Mouse (Mus musculus) forebrain, embryonic 12.5 days (tissue): ENCODE data around the gene Prkcd. TPM values are rescaled to one million over a fixed set of nuclear protein-coding genes. Genes with fewer than 3 reads are reported as not detected.

Experiments used
- ATAC-seq: fragments of 200-750 bp; cut with Nextera tagmentation; 2 replicates; pipeline ENCODE4 v1.8.0; 2017; ENCODE audit warnings: moderate TSS enrichment; ENCODE audit not compliant: low FRiP score
- H3K27ac ChIP-seq: fragments of 300-500 bp; sonication (generic); 2 replicates; pipeline ENCODE4 v1.5.1; 2016; ENCODE audit warnings: mild to moderate bottlenecking
- H3K27me3 ChIP-seq: fragments of 300-500 bp; sonication (generic); 2 replicates; pipeline ENCODE4 v1.6.1; 2016; ENCODE audit warnings: mild to moderate bottlenecking
- H3K36me3 ChIP-seq: fragments of 300-500 bp; sonication (generic); replicated peaks from 2 replicates; pipeline ENCODE4 v1.6.1; 2016; ENCODE audit warnings: mild to moderate bottlenecking
- H3K4me1 ChIP-seq: fragments of 300-500 bp; sonication (generic); 2 replicates; pipeline ENCODE4 v1.6.1; 2016
- H3K4me2 ChIP-seq: fragments of 300-500 bp; sonication (generic); 2 replicates; pipeline ENCODE4 v1.6.1; 2016; ENCODE audit warnings: mild to moderate bottlenecking, moderate library complexity
- H3K4me3 ChIP-seq: fragments of 300-500 bp; sonication (generic); replicated peaks from 2 replicates; pipeline ENCODE4 v1.5.1; 2016; ENCODE audit warnings: mild to moderate bottlenecking
- H3K9ac ChIP-seq: fragments of 300-500 bp; sonication (generic); 2 replicates; pipeline ENCODE4 v1.6.1; 2016; ENCODE audit warnings: mild to moderate bottlenecking
- H3K9me3 ChIP-seq: fragments of 300-500 bp; sonication (generic); 2 replicates; pipeline ENCODE4 v1.6.1; 2016
- WGBS: fragments of 180-500 bp; shearing (Covaris S2); methylation state at CpG from one replicate; pipeline ENCODE4 v1.1.7; 2016; 5-methylcytosine and 5-hydroxymethylcytosine counted together
- polyA plus RNA-seq: library from polyadenylated mRNA; unstranded; fragments of >200 nt; fragmentation: Nextera tagmentation; extraction: Ambion mirVana; gene quantifications from 2 replicates; pipeline ENCODE4 v1.2.1, GENCODE M21; 2016

Gene Prkcd
- polyA plus RNA-seq, 1 experiment from 2014 or later = 29.0 TPM

DNA sequence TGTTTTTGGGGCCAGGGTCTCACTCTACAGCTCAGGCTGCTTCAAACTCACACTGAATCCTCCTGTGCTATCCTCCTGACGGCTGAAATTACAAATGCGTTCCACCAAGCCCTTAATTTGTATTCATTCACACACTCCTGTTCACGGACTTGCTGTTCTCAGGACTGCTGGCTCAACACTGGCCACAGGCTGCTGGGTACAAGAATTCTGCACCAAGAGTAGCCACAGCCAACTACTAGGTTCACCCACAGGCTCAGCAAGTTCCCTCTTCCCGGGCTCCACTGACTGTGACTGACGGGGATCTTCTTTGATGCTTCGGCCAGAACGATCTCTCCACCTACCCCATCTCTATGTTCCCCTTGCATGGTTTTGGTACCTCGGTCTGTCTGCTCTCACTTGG, 23.7 kb upstream of the Prkcd start:
- peaks cover 2% of the 10 kb centered on the region for H3K4me1 ChIP-seq
- no peaks in the 10 kb centered on the region for H3K27me3 ChIP-seq
- H3K4me2 ChIP-seq = no peak overlapping the region
- 80% methylated on average over 8 of the region's 8 CpGs for WGBS
- H3K4me3 ChIP-seq = no peak overlapping the region
- no peak overlapping the region for H3K9ac ChIP-seq
- H3K36me3 ChIP-seq = no peaks in the 10 kb centered on the region
- H3K27ac ChIP-seq = no peak overlapping the region
- ATAC-seq = no peak
- no peaks in the 10 kb centered on the region for H3K9me3 ChIP-seq

DNA sequence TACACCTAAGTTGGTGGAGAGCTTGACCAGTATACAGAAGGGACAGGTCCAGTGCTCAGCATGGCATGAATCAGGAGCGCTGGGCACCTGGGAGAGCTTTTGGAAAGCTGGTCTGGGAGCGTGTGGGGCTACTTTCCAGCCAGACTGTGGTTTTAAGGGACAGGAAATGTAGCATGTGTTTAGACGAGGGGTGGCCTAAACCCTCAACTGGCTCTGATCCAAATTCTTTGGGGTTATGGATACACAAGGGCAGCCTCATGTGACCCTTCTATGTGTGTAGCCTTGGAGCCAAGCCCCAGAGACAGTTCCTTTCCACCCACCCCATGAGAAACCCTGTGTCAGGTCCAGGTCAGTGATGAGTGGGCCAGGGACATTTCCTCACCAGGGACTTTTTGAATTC, 22.5 kb upstream of the Prkcd start:
- H3K4me1 ChIP-seq = no peaks in the 10 kb centered on the region
- no peak for ATAC-seq
- H3K27me3 ChIP-seq = no peaks in the 10 kb centered on the region
- no peaks in the 10 kb centered on the region for H3K36me3 ChIP-seq
- 72% methylated on average over 3 of the region's 3 CpGs for WGBS
- H3K9ac ChIP-seq = no peak overlapping the region
- H3K4me3 ChIP-seq = no peak overlapping the region
- H3K9me3 ChIP-seq = no peaks in the 10 kb centered on the region
- no peak overlapping the region for H3K4me2 ChIP-seq
- H3K27ac ChIP-seq = no peak overlapping the region

DNA sequence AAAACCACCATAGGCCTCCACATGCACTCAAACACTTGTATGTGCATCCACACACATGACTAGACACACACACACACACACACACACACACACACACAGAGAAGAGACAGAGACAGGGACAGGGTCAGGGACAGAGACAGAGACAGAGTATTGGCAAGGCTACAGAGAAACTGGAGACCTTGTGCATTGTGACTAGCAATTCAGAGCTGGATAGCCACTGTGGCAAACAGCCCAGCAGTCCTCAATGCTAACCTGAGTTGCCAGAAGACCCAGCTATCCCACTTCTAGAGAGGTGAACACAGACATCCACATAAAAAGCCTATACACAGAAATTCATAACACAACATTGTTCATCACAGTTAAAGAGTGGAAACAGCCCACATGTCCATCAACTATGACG, 20.5 kb upstream of the Prkcd start:
- H3K36me3 ChIP-seq = no peaks in the 10 kb centered on the region
- H3K27me3 ChIP-seq = peaks cover 2% of the 10 kb centered on the region; the same call in 1 of the 2 replicates
- no peak overlapping the region for H3K4me3 ChIP-seq
- no peak overlapping the region for H3K27ac ChIP-seq
- 54% methylated on average over 1 of the region's 1 CpGs for WGBS
- no peak overlapping the region for H3K9ac ChIP-seq
- no peaks in the 10 kb centered on the region for H3K4me1 ChIP-seq
- ATAC-seq = no peak
- H3K4me2 ChIP-seq = no peak overlapping the region
- H3K9me3 ChIP-seq = no peaks in the 10 kb centered on the region

DNA sequence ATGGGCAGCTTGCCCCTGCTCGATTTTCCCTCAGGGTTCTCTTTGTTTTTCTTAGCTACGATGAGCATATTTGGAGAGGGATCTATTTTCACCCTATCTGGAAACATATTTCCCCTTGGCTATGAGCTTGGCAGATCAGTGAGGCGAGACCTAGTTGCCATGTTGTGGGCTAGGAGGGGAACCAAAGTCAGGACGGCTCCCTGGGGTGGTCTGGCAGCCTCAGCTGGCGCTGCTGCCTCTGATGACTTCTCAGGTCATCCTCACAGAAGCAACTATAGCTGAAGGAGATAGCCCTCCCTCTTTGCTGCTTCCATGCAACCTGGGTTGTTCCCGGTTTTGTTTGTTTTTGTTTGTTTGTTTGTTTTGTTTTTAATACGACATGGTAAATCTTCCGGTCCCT, 19.1 kb upstream of the Prkcd start:
- 75% methylated on average over 8 of the region's 8 CpGs for WGBS
- no peak for ATAC-seq

DNA sequence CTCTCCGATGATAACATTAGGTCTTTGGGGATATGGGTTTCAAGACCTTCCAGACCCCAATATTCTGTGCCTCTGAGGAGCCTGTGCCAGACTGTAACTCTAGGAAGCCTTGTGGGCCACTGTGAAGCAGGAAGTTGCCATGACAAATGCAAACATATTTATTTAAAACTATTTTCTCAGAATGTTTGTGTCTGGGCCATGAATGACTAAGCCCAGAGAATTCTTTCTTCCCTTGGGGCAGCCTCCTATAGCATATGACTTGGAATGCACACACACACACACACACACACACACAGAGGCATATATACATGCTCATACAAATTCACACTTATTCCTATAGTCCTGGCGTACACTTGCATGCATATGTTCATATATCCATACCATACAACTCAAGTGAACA, 18.0 kb upstream of the Prkcd start:
- H3K9me3 ChIP-seq = no peaks in the 10 kb centered on the region
- no peaks in the 10 kb centered on the region for H3K36me3 ChIP-seq
- no peak overlapping the region for H3K9ac ChIP-seq
- ATAC-seq = no peak
- no peak overlapping the region for H3K4me2 ChIP-seq
- H3K4me1 ChIP-seq = no peaks in the 10 kb centered on the region
- WGBS = 91% methylated on average over 2 of the region's 2 CpGs
- peaks cover 5% of the 10 kb centered on the region; the same call in 1 of the 2 replicates for H3K27me3 ChIP-seq
- H3K4me3 ChIP-seq = no peak overlapping the region
- H3K27ac ChIP-seq = no peak overlapping the region

More for the DNA sequence above, 19.1 kb upstream of the Prkcd start:
- Histone ChIP-seq H3K27ac (no peak overlapping the region), H3K9ac (no peak overlapping the region), H3K36me3 (no peaks in the 10 kb centered on the region), H3K27me3 (peaks cover 5% of the 10 kb centered on the region; the same call in 1 of the 2 replicates), H3K4me1 (no peaks in the 10 kb centered on the region), H3K9me3 (no peaks in the 10 kb centered on the region), H3K4me3 (no peak overlapping the region), H3K4me2 (no peak overlapping the region)

DNA sequence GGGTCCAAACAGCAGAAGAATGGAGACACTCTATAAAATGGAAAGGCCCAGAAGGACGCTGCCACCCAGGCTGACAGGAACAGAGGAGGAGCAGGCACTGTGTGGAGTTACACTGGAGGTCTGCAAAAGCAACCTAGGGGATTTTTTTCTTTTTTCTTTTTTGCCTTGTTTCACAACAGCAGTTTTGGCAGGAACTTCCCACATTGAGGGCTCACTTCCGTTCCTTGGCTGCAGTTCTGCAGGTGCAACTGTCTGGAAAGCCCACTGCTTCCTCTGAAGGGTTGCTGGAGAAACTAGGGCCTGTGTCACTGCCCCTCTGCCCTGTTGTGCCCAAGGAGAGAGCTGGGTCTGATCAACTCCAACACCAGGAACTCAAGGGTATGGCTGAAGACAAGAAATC, 15.7 kb upstream of the Prkcd start:
- Histone ChIP-seq H3K27ac (no peak overlapping the region), H3K36me3 (no peaks in the 10 kb centered on the region), H3K9ac (no peak overlapping the region), H3K4me1 (peaks cover 6% of the 10 kb centered on the region; the same call in 1 of the 2 replicates), H3K4me2 (no peak overlapping the region), H3K27me3 (peaks cover 5% of the 10 kb centered on the region; the same call in 1 of the 2 replicates), H3K9me3 (no peaks in the 10 kb centered on the region), H3K4me3 (no peak overlapping the region)
- WGBS = 68% methylated on average over 2 of the region's 2 CpGs
- no peak for ATAC-seq

DNA sequence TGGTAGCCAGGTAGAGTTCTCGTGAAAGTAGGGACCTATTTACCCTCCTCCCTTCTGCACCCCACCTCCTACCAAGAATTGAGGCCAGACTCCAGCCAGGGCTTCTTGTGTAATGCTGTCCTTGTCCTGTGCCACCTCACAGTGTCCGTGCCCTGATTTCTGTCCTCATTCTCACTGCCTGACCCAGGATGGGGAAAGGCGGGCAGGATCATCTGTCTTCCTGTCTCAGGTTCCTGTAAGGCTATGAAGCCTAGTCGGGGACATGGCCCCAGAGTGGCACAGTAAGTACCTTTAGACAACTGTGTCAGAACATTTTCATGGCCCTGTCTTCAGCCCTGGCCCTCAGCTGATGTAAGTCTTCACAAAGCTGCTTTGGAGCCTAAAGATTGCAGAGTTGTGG, 12.7 kb upstream of the Prkcd start:
- H3K4me3 ChIP-seq = no peak overlapping the region
- no peak for ATAC-seq
- WGBS = 85% methylated on average over 4 of the region's 4 CpGs
- peaks cover 6% of the 10 kb centered on the region; the same call in 1 of the 2 replicates for H3K4me1 ChIP-seq
- H3K4me2 ChIP-seq = no peak overlapping the region
- no peak overlapping the region for H3K9ac ChIP-seq
- no peaks in the 10 kb centered on the region for H3K9me3 ChIP-seq
- no peak overlapping the region for H3K27ac ChIP-seq
- H3K36me3 ChIP-seq = no peaks in the 10 kb centered on the region
- peaks cover 5% of the 10 kb centered on the region; the same call in 1 of the 2 replicates for H3K27me3 ChIP-seq

DNA sequence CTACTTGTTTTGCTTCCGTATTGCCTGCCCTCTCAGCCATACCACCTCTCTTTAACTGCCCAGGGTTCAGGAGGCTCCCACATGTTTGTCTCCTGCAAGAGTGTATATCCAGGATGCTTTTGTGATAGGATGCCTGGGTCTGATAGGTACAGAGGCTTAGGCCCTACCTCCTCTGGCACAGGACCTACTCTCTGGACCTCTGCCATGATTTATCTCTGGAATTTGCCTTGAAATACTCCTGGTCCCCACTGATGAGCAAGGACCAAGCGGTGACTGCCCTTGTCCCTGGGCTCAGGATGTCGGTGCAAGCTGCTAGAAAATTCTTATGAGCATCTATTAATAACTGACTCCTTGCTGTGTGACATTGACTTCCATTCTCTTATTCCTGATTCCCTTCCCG, 12.0 kb upstream of the Prkcd start:
- no peak overlapping the region for H3K27ac ChIP-seq
- H3K36me3 ChIP-seq = no peaks in the 10 kb centered on the region
- H3K9ac ChIP-seq = no peak overlapping the region
- H3K27me3 ChIP-seq = peaks cover 5% of the 10 kb centered on the region; the same call in 1 of the 2 replicates
- 91% methylated on average over 4 of the region's 4 CpGs for WGBS
- H3K4me1 ChIP-seq = peaks cover 6% of the 10 kb centered on the region; the same call in 1 of the 2 replicates
- H3K4me3 ChIP-seq = no peak overlapping the region
- H3K9me3 ChIP-seq = no peaks in the 10 kb centered on the region
- no peak overlapping the region for H3K4me2 ChIP-seq
- no peak for ATAC-seq

DNA sequence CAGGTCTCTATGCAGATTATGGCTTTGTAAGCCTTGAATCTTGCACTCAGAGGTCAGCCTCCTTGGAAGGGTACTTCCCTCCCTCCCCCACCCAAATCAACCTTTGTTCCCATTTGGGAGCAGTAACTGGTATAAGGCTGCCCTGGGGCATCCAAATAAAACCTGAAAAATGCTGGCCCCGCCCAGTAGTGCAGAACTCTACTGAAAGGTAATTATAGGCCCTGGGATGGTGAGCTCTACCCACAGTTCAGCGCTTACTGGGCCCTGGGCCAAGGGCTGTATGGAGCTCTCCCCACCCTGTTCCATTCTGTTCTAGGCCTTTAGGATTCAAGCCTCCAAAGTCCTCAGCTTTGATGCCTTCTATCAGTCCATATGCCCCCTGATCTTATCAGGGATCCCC, 11.1 kb upstream of the Prkcd start:
- 92% methylated on average over 2 of the region's 2 CpGs for WGBS
- H3K27me3 ChIP-seq = peaks cover 5% of the 10 kb centered on the region; the same call in 1 of the 2 replicates
- ATAC-seq = no peak
- H3K9me3 ChIP-seq = no peaks in the 10 kb centered on the region
- H3K9ac ChIP-seq = no peak overlapping the region
- H3K4me2 ChIP-seq = no peak overlapping the region
- no peak overlapping the region for H3K4me3 ChIP-seq
- peaks cover 6% of the 10 kb centered on the region; the same call in 1 of the 2 replicates for H3K4me1 ChIP-seq
- H3K27ac ChIP-seq = no peak overlapping the region
- no peaks in the 10 kb centered on the region for H3K36me3 ChIP-seq

DNA sequence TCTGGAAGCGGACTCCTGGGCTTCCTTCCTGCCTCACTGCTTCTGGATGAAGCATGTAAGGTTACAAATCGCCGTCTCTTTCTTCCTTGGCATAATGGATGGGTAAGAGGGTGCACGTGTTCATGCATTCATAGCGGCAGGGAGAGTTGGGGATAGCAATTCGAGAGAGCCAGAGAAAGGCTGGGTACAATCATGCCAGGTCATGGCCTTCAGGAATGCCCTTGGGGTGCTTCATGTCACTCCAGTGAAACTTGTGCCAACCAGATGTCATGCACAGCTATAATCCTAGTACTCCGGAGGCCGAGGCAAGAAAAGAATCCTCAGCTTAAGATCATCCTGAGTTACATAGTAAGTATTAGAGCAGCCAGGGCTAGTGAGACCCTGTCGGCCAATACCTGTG, 10.5 kb upstream of the Prkcd start:
- Histone ChIP-seq H3K4me3 (no peak overlapping the region), H3K27me3 (peaks cover 2% of the 10 kb centered on the region; the same call in 1 of the 2 replicates)
- WGBS = 84% methylated on average over 9 of the region's 9 CpGs

DNA sequence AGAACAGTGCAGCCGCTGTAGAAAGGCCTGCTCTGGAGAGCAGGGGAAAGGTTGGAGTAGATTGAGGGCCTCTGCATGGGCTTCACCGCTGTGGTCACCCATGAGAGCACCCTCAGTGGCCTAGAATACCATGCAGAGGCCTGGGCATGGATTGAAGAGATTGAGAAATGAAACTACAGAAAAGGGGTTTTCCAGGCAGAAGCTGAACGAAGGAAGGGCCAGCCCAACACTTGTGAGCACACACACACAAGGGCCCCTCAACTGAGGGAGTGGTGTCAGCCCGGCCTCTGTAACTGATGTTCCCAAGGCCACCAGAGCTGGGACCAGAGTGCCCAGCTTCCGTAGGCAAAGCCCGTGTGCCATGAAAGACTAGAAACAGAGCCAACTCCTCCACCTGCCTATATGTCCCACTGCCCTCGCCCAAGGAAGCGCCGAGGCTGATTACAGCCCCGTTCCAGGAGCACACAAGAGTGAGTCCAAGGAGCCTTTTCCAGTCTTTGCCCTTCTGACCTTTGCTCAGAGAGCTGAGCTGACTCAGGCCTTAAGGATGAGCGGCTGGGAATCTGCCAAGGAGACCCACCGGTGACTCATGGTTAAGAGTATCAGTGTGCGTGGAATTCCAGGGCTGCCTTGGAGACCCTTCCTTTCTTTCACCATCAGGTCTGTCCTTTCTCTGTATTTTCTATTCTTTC, 9.4 kb upstream of the Prkcd start:
- no peaks in the 10 kb centered on the region for H3K27me3 ChIP-seq
- whole genome bisulfite sequencing = 87% methylated on average over 13 of the region's 13 CpGs
- no peak overlapping the region for H3K4me2 ChIP-seq
- H3K4me3 ChIP-seq = no peak overlapping the region
- peaks cover 6% of the 10 kb centered on the region; the same call in 1 of the 2 replicates for H3K4me1 ChIP-seq
- no peak overlapping the region for H3K9ac ChIP-seq
- H3K27ac ChIP-seq = no peak overlapping the region
- no peaks in the 10 kb centered on the region for H3K9me3 ChIP-seq
- ATAC-seq = no peak
- H3K36me3 ChIP-seq = no peaks in the 10 kb centered on the region

More for the DNA sequence above, 10.5 kb upstream of the Prkcd start:
- H3K36me3 ChIP-seq = no peaks in the 10 kb centered on the region
- H3K4me2 ChIP-seq = no peak overlapping the region
- ATAC-seq = no peak
- H3K4me1 ChIP-seq = peaks cover 6% of the 10 kb centered on the region; the same call in 1 of the 2 replicates
- no peak overlapping the region for H3K27ac ChIP-seq
- no peak overlapping the region for H3K9ac ChIP-seq
- no peaks in the 10 kb centered on the region for H3K9me3 ChIP-seq

DNA sequence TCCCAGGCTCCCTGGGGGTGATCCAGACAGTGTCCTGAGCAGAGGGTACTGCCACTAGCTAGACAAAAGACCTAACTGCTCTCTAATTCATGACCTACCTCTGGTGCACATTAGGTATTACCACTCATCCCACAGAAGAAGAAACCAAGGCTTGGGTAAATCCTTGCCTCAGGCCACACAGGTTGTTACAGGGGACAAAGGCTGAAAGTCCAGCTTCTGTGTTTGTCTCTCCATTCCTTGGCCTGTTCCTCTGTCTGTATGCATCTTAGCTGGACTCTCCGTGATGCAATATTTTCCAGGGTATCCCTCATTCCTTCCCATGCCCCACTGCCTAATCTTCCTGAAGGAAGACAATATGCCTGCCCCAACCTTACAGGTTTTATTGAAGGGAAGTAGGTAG, 8.4 kb upstream of the Prkcd start:
- Histone ChIP-seq H3K27me3 (no peaks in the 10 kb centered on the region), H3K4me3 (no peak overlapping the region), H3K9ac (no peak overlapping the region), H3K36me3 (no peaks in the 10 kb centered on the region), H3K9me3 (no peaks in the 10 kb centered on the region), H3K4me2 (no peak overlapping the region), H3K27ac (no peak overlapping the region), H3K4me1 (peaks cover 6% of the 10 kb centered on the region; the same call in 1 of the 2 replicates)
- 82% methylated on average over 1 of the region's 1 CpGs for WGBS
- ATAC-seq = no peak

DNA sequence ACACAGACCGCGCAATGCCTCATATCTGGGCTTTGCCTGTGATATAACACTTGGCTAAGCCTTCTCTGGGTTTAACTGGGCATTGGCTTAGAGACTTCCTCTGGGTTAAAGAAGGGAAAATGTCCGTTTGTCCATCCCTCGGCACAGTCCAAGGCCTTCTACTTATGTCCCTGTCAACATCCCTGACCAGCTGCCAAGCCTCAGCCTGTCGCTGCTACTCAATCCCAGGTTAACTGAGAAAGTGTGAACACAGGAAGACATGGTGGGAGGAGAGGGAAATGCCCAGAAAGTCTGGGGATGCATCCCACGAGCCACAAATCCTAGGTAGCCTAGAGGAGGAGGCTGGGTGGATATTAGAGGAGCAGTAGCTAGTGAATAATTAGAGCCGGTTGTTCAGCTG, 7.7 kb upstream of the Prkcd start:
- 79% methylated on average over 7 of the region's 7 CpGs for WGBS
- Histone ChIP-seq H3K9me3 (no peaks in the 10 kb centered on the region), H3K4me3 (no peak overlapping the region), H3K9ac (no peak overlapping the region), H3K4me1 (peaks cover 6% of the 10 kb centered on the region; the same call in 1 of the 2 replicates), H3K27ac (no peak overlapping the region), H3K4me2 (no peak overlapping the region), H3K27me3 (peaks cover 3% of the 10 kb centered on the region; the same call in 1 of the 2 replicates), H3K36me3 (no peaks in the 10 kb centered on the region)
- no peak for ATAC-seq
